Mouse (Mus musculus) bone marrow macrophage, adult 2 months (primary cell): Measurements from ENCODE around the gene Sowaha.

Source experiments
- CTCF ChIP-seq: IDR thresholded peaks from 2 replicates; pipeline ENCODE4 v1.5.1; 2012; ENCODE audit warnings: low read depth, mild to moderate bottlenecking, low read length, moderate library complexity
- POLR2A ChIP-seq: IDR thresholded peaks from 2 replicates; pipeline ENCODE4 v1.6.1; 2012; ENCODE audit warnings: mild to moderate bottlenecking, low read depth, low read length, borderline replicate concordance

- TF ChIP-seq CTCF (no peak), POLR2A (no peak)
Observed at GRCm38 (mm10) chr11:53475620-53476019, 4.5 kb downstream of the Sowaha start.
